Mouse (Mus musculus) thymus, postnatal 36 days (tissue): ENCODE measurements around the gene Alox5ap.
A peak's percentile ranks its signal among the peaks of the same experiment; 100 is the strongest.

ENCODE experiments used
- DNase-seq, 2 experiments: peaks; one replicate each; pipeline ENCODE4 v3.0.0; 2022; ENCODE audit warnings: mixed read lengths in 2 of 2

The Alox5ap gene

GRCm38 (mm10) chr5:149261449-149261848 lies 3.1 kb upstream of the Alox5ap start:
- DNase-seq: no peak

GRCm38 (mm10) chr5:149261866-149262265 lies 2.7 kb upstream of the Alox5ap start:
- DNase-seq: peak; percentile 42 to 43

- peak in 1 of 2 experiments; percentile 39 for DNase-seq
Observed at GRCm38 (mm10) chr5:149264878-149265279, 312 bp downstream of the Alox5ap start.

GRCm38 (mm10) chr5:149266761-149267221 lies 2.2 kb downstream of the Alox5ap start:
- DNase-seq: peak in 1 of 2 experiments; percentile 38

- no peak for DNase-seq
Observed at GRCm38 (mm10) chr5:149267493-149267892, 2.9 kb downstream of the Alox5ap start.

- DNase-seq: no peak
Observed at GRCm38 (mm10) chr5:149271291-149271690, 6.7 kb downstream of the Alox5ap start.

- DNase-seq: peak in 1 of 2 experiments; percentile 55
Observed at GRCm38 (mm10) chr5:149272535-149272934, 8.0 kb downstream of the Alox5ap start.

GRCm38 (mm10) chr5:149274390-149275104 lies 10.0 kb downstream of the Alox5ap start:
- peak in 1 of 2 experiments; percentile 47 for DNase-seq

GRCm38 (mm10) chr5:149275105-149275494 lies 10.5 kb downstream of the Alox5ap start:
- peak in 1 of 2 experiments; percentile 40 for DNase-seq

GRCm38 (mm10) chr5:149277529-149277928 lies 13.0 kb downstream of the Alox5ap start:
- peak in 1 of 2 experiments; percentile 50 for DNase-seq

GRCm38 (mm10) chr5:149279273-149279844 lies 14.8 kb downstream of the Alox5ap start:
- no peak for DNase-seq

GRCm38 (mm10) chr5:149283009-149283408 lies 18.4 kb downstream of the Alox5ap start:
- peak; percentile 46 to 60 for DNase-seq

GRCm38 (mm10) chr5:149283821-149284220 lies 19.3 kb downstream of the Alox5ap start:
- DNase-seq: no peak

GRCm38 (mm10) chr5:149286021-149286420 lies 21.5 kb downstream of the Alox5ap start:
- DNase-seq: no peak

GRCm38 (mm10) chr5:149287148-149288038 lies 22.8 kb downstream of the Alox5ap start:
- DNase-seq: no peak

- DNase-seq: no peak
Observed at GRCm38 (mm10) chr5:149291266-149291665, 26.7 kb downstream of the Alox5ap start.

GRCm38 (mm10) chr5:149293071-149293470 lies 28.5 kb downstream of the Alox5ap start:
- no peak for DNase-seq

- no peak for DNase-seq
Observed at GRCm38 (mm10) chr5:149296808-149297207, 32.2 kb downstream of the Alox5ap start.

- DNase-seq: no peak
Observed at GRCm38 (mm10) chr5:149297464-149297863, 32.9 kb downstream of the Alox5ap start.

- no peak for DNase-seq
Observed at GRCm38 (mm10) chr5:149298234-149298633, 33.7 kb downstream of the Alox5ap start.

- DNase-seq: peak; percentile 79 to 90
Observed at GRCm38 (mm10) chr5:149312884-149313652, 48.5 kb downstream of the Alox5ap start.

- DNase-seq: no peak
Observed at GRCm38 (mm10) chr5:149314514-149315081, 50.0 kb downstream of the Alox5ap start.
